Mouse (Mus musculus): ENCODE measurements around the gene Thyn1. TPM values are rescaled to one million over a fixed set of nuclear protein-coding genes. Genes with fewer than 3 reads are reported as not detected.

The Thyn1 gene
- polyA plus RNA-seq, 1 experiment from 2014 or later: 173 TPM

- Histone ChIP-seq H3K4me2 (ENCODE audit: low read depth, severe bottlenecking) (no peak overlapping the region), H3K36me3 (ENCODE audit: control insufficient read depth, insufficient read depth, low read length) (no peaks in the 10 kb centered on the region), H3K4me3 (ENCODE audit: low read depth, low read length) (no peak overlapping the region), H3K9me3 (ENCODE audit: control insufficient read depth, low read length) (no peaks in the 10 kb centered on the region), H3K27me3 (ENCODE audit: control insufficient read depth, insufficient read depth, low read length) (no peaks in the 10 kb centered on the region), H3K27ac (replicated peaks; ENCODE audit: low read depth, low read length) (no peak overlapping the region), H3K9ac (ENCODE audit: low read length) (no peak overlapping the region), H3K4me1 (ENCODE audit: control insufficient read depth, insufficient read depth, low read length) (peaks cover 6% of the 10 kb centered on the region)
- 87% methylated on average over 3 of the region's 3 CpGs for WGBS
- no peak for ATAC-seq (ENCODE audit: insufficient number of reproducible peaks, low FRiP score, low TSS enrichment, low read depth)
- DNase-seq (ENCODE audit: low spot score): no peak
Observed at GRCm38 (mm10) chr9:26997062-26997461, 2.4 kb upstream of the Thyn1 start.

DNA sequence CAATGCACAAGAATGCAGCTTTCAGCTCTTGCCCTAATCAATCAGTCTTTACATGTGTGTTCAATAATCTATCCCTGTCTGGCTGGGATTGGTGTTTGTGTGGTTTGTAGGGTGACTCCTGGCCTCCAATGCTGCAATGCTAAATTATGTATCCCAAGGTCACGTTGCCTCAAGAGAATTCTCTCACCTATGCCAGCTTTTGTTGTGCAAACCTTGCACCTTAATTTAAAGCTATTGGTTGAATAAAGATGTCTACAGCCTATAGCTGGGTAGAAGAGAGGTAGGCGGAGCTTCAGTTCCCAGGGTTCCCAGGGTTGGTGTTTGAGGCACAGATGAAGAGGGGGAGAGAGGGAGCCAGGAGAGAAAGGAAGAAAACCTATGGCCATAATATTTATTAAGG is 2.0 kb upstream of the Thyn1 start:
- no peak for ATAC-seq (ENCODE audit: insufficient number of reproducible peaks, low FRiP score, low TSS enrichment, low read depth)
- H3K27me3 ChIP-seq (ENCODE audit: control insufficient read depth, insufficient read depth, low read length): no peaks in the 10 kb centered on the region
- H3K9me3 ChIP-seq (ENCODE audit: control insufficient read depth, low read length): no peaks in the 10 kb centered on the region
- H3K4me1 ChIP-seq (ENCODE audit: control insufficient read depth, insufficient read depth, low read length): peaks cover 6% of the 10 kb centered on the region
- H3K27ac ChIP-seq (replicated peaks; ENCODE audit: low read depth, low read length): no peak overlapping the region
- no peak for DNase-seq (ENCODE audit: low spot score)
- no peak overlapping the region for H3K4me2 ChIP-seq (ENCODE audit: low read depth, severe bottlenecking)
- H3K4me3 ChIP-seq (ENCODE audit: low read depth, low read length): no peak overlapping the region
- no peaks in the 10 kb centered on the region for H3K36me3 ChIP-seq (ENCODE audit: control insufficient read depth, insufficient read depth, low read length)
- 97% methylated on average over 2 of the region's 2 CpGs for WGBS
- H3K9ac ChIP-seq (ENCODE audit: low read length): no peak overlapping the region

- Histone ChIP-seq H3K4me3 (ENCODE audit: low read depth, low read length) (peak overlapping the region; percentile 70), H3K27me3 (ENCODE audit: control insufficient read depth, insufficient read depth, low read length) (no peaks in the 10 kb centered on the region), H3K4me2 (ENCODE audit: low read depth, severe bottlenecking) (peak overlapping the region; percentile 53), H3K9ac (ENCODE audit: low read length) (peak overlapping the region; percentile 86), H3K36me3 (ENCODE audit: control insufficient read depth, insufficient read depth, low read length) (no peaks in the 10 kb centered on the region), H3K9me3 (ENCODE audit: control insufficient read depth, low read length) (no peaks in the 10 kb centered on the region), H3K4me1 (ENCODE audit: control insufficient read depth, insufficient read depth, low read length) (peaks cover 6% of the 10 kb centered on the region), H3K27ac (replicated peaks; ENCODE audit: low read depth, low read length) (no peak overlapping the region)
- DNase-seq (ENCODE audit: low spot score): no peak
- ATAC-seq (ENCODE audit: insufficient number of reproducible peaks, low FRiP score, low TSS enrichment, low read depth): peak; percentile 65
- 4% methylated on average over 29 of the region's 29 CpGs for WGBS
Observed at GRCm38 (mm10) chr9:26998669-26999460, 645 bp upstream of the Thyn1 start.

GRCm38 (mm10) chr9:27005231-27005630 is 5.7 kb downstream of the Thyn1 start:
- Histone ChIP-seq H3K4me2 (ENCODE audit: low read depth, severe bottlenecking) (no peak overlapping the region), H3K27me3 (ENCODE audit: control insufficient read depth, insufficient read depth, low read length) (no peaks in the 10 kb centered on the region), H3K27ac (replicated peaks; ENCODE audit: low read depth, low read length) (no peak overlapping the region), H3K9me3 (ENCODE audit: control insufficient read depth, low read length) (no peaks in the 10 kb centered on the region), H3K4me1 (ENCODE audit: control insufficient read depth, insufficient read depth, low read length) (peaks cover 6% of the 10 kb centered on the region), H3K4me3 (ENCODE audit: low read depth, low read length) (no peak overlapping the region), H3K9ac (ENCODE audit: low read length) (no peak overlapping the region), H3K36me3 (ENCODE audit: control insufficient read depth, insufficient read depth, low read length) (peaks cover 9% of the 10 kb centered on the region; the same call in 1 of the 2 replicates)
- 94% methylated on average over 3 of the region's 3 CpGs for WGBS
- no peak for ATAC-seq (ENCODE audit: insufficient number of reproducible peaks, low FRiP score, low TSS enrichment, low read depth)
- no peak for DNase-seq (ENCODE audit: low spot score)

GRCm38 (mm10) chr9:27005933-27006332 is 6.4 kb downstream of the Thyn1 start:
- Histone ChIP-seq H3K4me1 (ENCODE audit: control insufficient read depth, insufficient read depth, low read length) (peaks cover under 1% of the 10 kb centered on the region; the same call in 1 of the 2 replicates), H3K4me2 (ENCODE audit: low read depth, severe bottlenecking) (no peak overlapping the region), H3K9ac (ENCODE audit: low read length) (no peak overlapping the region), H3K27ac (replicated peaks; ENCODE audit: low read depth, low read length) (no peak overlapping the region), H3K9me3 (ENCODE audit: control insufficient read depth, low read length) (no peaks in the 10 kb centered on the region), H3K4me3 (ENCODE audit: low read depth, low read length) (no peak overlapping the region), H3K27me3 (ENCODE audit: control insufficient read depth, insufficient read depth, low read length) (no peaks in the 10 kb centered on the region), H3K36me3 (ENCODE audit: control insufficient read depth, insufficient read depth, low read length) (peaks cover 9% of the 10 kb centered on the region; the same call in 1 of the 2 replicates)
- no peak for ATAC-seq (ENCODE audit: insufficient number of reproducible peaks, low FRiP score, low TSS enrichment, low read depth)
- WGBS: 87% methylated on average over 1 of the region's 1 CpGs
- DNase-seq (ENCODE audit: low spot score): no peak

DNA sequence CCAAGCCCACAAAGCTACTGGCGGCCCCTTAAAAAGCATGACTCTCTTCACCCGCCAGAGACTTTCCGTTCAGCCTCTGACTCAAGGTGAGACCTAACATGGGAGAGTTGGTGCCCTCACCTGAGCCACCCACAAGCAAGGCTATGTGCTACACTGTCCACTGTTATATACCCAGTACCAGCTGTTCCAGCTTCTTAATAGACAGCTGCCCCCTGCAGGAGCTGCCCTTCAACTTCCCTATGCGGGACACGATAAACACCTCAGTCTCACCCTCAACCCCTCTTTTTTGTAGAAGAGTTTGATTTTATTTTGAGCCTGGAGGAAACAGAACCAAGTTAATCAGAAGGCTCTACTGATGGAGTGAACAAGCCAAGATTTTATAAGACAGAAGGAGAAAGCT is 7.4 kb downstream of the Thyn1 start:
- Histone ChIP-seq H3K4me1 (ENCODE audit: control insufficient read depth, insufficient read depth, low read length) (no peaks in the 10 kb centered on the region), H3K27me3 (ENCODE audit: control insufficient read depth, insufficient read depth, low read length) (no peaks in the 10 kb centered on the region), H3K4me3 (ENCODE audit: low read depth, low read length) (no peak overlapping the region), H3K9ac (ENCODE audit: low read length) (no peak overlapping the region), H3K4me2 (ENCODE audit: low read depth, severe bottlenecking) (no peak overlapping the region), H3K36me3 (ENCODE audit: control insufficient read depth, insufficient read depth, low read length) (peaks cover 9% of the 10 kb centered on the region; the same call in 1 of the 2 replicates), H3K27ac (replicated peaks; ENCODE audit: low read depth, low read length) (no peak overlapping the region), H3K9me3 (ENCODE audit: control insufficient read depth, low read length) (no peaks in the 10 kb centered on the region)
- ATAC-seq (ENCODE audit: insufficient number of reproducible peaks, low FRiP score, low TSS enrichment, low read depth) (no peak), DNase-seq (ENCODE audit: low spot score) (no peak)
- 90% methylated on average over 5 of the region's 5 CpGs for WGBS

GRCm38 (mm10) chr9:27009231-27009630 is 9.7 kb downstream of the Thyn1 start:
- H3K9me3 ChIP-seq (ENCODE audit: control insufficient read depth, low read length): no peaks in the 10 kb centered on the region
- no peak overlapping the region for H3K27ac ChIP-seq (replicated peaks; ENCODE audit: low read depth, low read length)
- no peaks in the 10 kb centered on the region for H3K4me1 ChIP-seq (ENCODE audit: control insufficient read depth, insufficient read depth, low read length)
- no peaks in the 10 kb centered on the region for H3K27me3 ChIP-seq (ENCODE audit: control insufficient read depth, insufficient read depth, low read length)
- no peak overlapping the region for H3K4me3 ChIP-seq (ENCODE audit: low read depth, low read length)
- DNase-seq (ENCODE audit: low spot score) (no peak), ATAC-seq (ENCODE audit: insufficient number of reproducible peaks, low FRiP score, low TSS enrichment, low read depth) (no peak)
- 79% methylated on average over 5 of the region's 5 CpGs for WGBS
- H3K9ac ChIP-seq (ENCODE audit: low read length): no peak overlapping the region
- peaks cover 9% of the 10 kb centered on the region; the same call in 1 of the 2 replicates for H3K36me3 ChIP-seq (ENCODE audit: control insufficient read depth, insufficient read depth, low read length)
- no peak overlapping the region for H3K4me2 ChIP-seq (ENCODE audit: low read depth, severe bottlenecking)

DNA sequence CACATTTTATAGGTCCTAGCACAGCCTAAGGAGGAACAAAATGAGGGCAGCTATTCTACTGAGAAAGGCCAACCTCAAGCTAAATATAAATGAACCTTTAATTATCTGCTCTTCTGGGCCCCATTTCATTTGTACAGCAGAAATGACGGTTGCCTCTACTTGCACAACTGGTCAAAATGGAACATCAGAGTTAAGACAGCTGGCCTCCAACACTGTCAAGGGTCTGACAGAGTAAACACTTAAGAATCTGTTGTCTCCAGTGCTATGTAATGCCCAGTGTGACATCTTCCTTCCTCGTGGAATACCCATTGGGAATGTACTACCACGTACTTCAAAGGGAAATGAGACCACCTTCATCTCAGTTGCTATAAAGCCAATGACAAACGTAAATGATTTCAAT is 12.1 kb downstream of the Thyn1 start:
- peaks cover 10% of the 10 kb centered on the region; the same call in 1 of the 2 replicates for H3K36me3 ChIP-seq (ENCODE audit: control insufficient read depth, insufficient read depth, low read length)
- 0 out of 2 replicates have a peak, but pooled peaks cover 3% of the 10 kb centered on the region for H3K9me3 ChIP-seq (ENCODE audit: control insufficient read depth, low read length)
- DNase-seq (ENCODE audit: low spot score): no peak
- no peak overlapping the region for H3K4me2 ChIP-seq (ENCODE audit: low read depth, severe bottlenecking)
- no peak overlapping the region for H3K27ac ChIP-seq (replicated peaks; ENCODE audit: low read depth, low read length)
- no peaks in the 10 kb centered on the region for H3K27me3 ChIP-seq (ENCODE audit: control insufficient read depth, insufficient read depth, low read length)
- ATAC-seq (ENCODE audit: insufficient number of reproducible peaks, low FRiP score, low TSS enrichment, low read depth): no peak
- WGBS: 90% methylated on average over 4 of the region's 4 CpGs
- no peaks in the 10 kb centered on the region for H3K4me1 ChIP-seq (ENCODE audit: control insufficient read depth, insufficient read depth, low read length)
- no peak overlapping the region for H3K9ac ChIP-seq (ENCODE audit: low read length)
- H3K4me3 ChIP-seq (ENCODE audit: low read depth, low read length): no peak overlapping the region

Data from limb, embryonic 11.5 days (tissue).